Mouse (Mus musculus): ENCODE results near the gene Frmd4a.

Gene Frmd4a

GRCm38 (mm10) chr2:4550017-4550763 lies 532.7 kb downstream of the Frmd4a start:
- Histone ChIP-seq H3K4me3 (replicated peaks; ENCODE audit: low read length) (peak overlapping the region; percentile 45), H3K27me3 (ENCODE audit: insufficient read depth, low read length) (peaks cover 30% of the 10 kb centered on the region), H3K4me1 (replicated peaks; ENCODE audit: low read depth, low read length) (peaks cover 41% of the 10 kb centered on the region), H3K9me3 (ENCODE audit: low read length) (peaks cover 13% of the 10 kb centered on the region), H3K36me3 (ENCODE audit: insufficient read depth, low read length) (no peaks in the 10 kb centered on the region)
- TF ChIP-seq CTCF (conservative IDR thresholded peaks at IDR 0.05; ENCODE audit: low read length) (no peak), NANOG (IDR thresholded peaks at IDR 0.05; ENCODE audit: borderline replicate concordance, low read length) (peak; percentile 100), POU5F1 (IDR thresholded peaks at IDR 0.05; ENCODE audit: borderline replicate concordance, low read length) (no peak)

- TF ChIP-seq POU5F1 (IDR thresholded peaks at IDR 0.05; ENCODE audit: borderline replicate concordance, low read length), result no peak
- no peak for TF ChIP-seq CTCF (conservative IDR thresholded peaks at IDR 0.05; ENCODE audit: low read length)
- no peak for TF ChIP-seq NANOG (IDR thresholded peaks at IDR 0.05; ENCODE audit: borderline replicate concordance, low read length)
- peaks cover 53% of the 10 kb centered on the region for H3K4me1 ChIP-seq (replicated peaks; ENCODE audit: low read depth, low read length)
- H3K27me3 ChIP-seq (ENCODE audit: insufficient read depth, low read length), result peaks cover 41% of the 10 kb centered on the region
- H3K36me3 ChIP-seq (ENCODE audit: insufficient read depth, low read length), result no peaks in the 10 kb centered on the region
- H3K9me3 ChIP-seq (ENCODE audit: low read length), result peaks cover 13% of the 10 kb centered on the region
- no peak overlapping the region for H3K4me3 ChIP-seq (replicated peaks; ENCODE audit: low read length)
Measured at GRCm38 (mm10) chr2:4551438-4551837, 533.9 kb downstream of the Frmd4a start.

GRCm38 (mm10) chr2:4551866-4552265 lies 534.3 kb downstream of the Frmd4a start:
- Histone ChIP-seq H3K36me3 (ENCODE audit: insufficient read depth, low read length) (no peaks in the 10 kb centered on the region), H3K27me3 (ENCODE audit: insufficient read depth, low read length) (peaks cover 37% of the 10 kb centered on the region), H3K4me1 (replicated peaks; ENCODE audit: low read depth, low read length) (peaks cover 57% of the 10 kb centered on the region), H3K9me3 (ENCODE audit: low read length) (peaks cover 13% of the 10 kb centered on the region), H3K4me3 (replicated peaks; ENCODE audit: low read length) (no peak overlapping the region)
- TF ChIP-seq CTCF (conservative IDR thresholded peaks at IDR 0.05; ENCODE audit: low read length), result no peak
- no peak for TF ChIP-seq NANOG (IDR thresholded peaks at IDR 0.05; ENCODE audit: borderline replicate concordance, low read length)
- no peak for TF ChIP-seq POU5F1 (IDR thresholded peaks at IDR 0.05; ENCODE audit: borderline replicate concordance, low read length)

GRCm38 (mm10) chr2:4552486-4552885 lies 535.0 kb downstream of the Frmd4a start:
- peaks cover 13% of the 10 kb centered on the region for H3K9me3 ChIP-seq (ENCODE audit: low read length)
- TF ChIP-seq NANOG (IDR thresholded peaks at IDR 0.05; ENCODE audit: borderline replicate concordance, low read length) (no peak), CTCF (conservative IDR thresholded peaks at IDR 0.05; ENCODE audit: low read length) (no peak), POU5F1 (IDR thresholded peaks at IDR 0.05; ENCODE audit: borderline replicate concordance, low read length) (no peak)
- no peak overlapping the region for H3K4me3 ChIP-seq (replicated peaks; ENCODE audit: low read length)
- no peaks in the 10 kb centered on the region for H3K36me3 ChIP-seq (ENCODE audit: insufficient read depth, low read length)
- H3K4me1 ChIP-seq (replicated peaks; ENCODE audit: low read depth, low read length), result peaks cover 64% of the 10 kb centered on the region
- H3K27me3 ChIP-seq (ENCODE audit: insufficient read depth, low read length), result peaks cover 32% of the 10 kb centered on the region

GRCm38 (mm10) chr2:4555221-4555631 lies 537.7 kb downstream of the Frmd4a start:
- Histone ChIP-seq H3K4me1 (replicated peaks; ENCODE audit: low read depth, low read length) (peaks cover 68% of the 10 kb centered on the region), H3K9me3 (ENCODE audit: low read length) (peaks cover 13% of the 10 kb centered on the region), H3K4me3 (replicated peaks; ENCODE audit: low read length) (no peak overlapping the region), H3K27me3 (ENCODE audit: insufficient read depth, low read length) (peaks cover 23% of the 10 kb centered on the region), H3K36me3 (ENCODE audit: insufficient read depth, low read length) (no peaks in the 10 kb centered on the region)
- TF ChIP-seq CTCF (conservative IDR thresholded peaks at IDR 0.05; ENCODE audit: low read length) (no peak), NANOG (IDR thresholded peaks at IDR 0.05; ENCODE audit: borderline replicate concordance, low read length) (no peak), POU5F1 (IDR thresholded peaks at IDR 0.05; ENCODE audit: borderline replicate concordance, low read length) (no peak)

GRCm38 (mm10) chr2:4556188-4556587 lies 538.7 kb downstream of the Frmd4a start:
- H3K4me3 ChIP-seq (replicated peaks; ENCODE audit: low read length), result no peak overlapping the region
- H3K36me3 ChIP-seq (ENCODE audit: insufficient read depth, low read length), result no peaks in the 10 kb centered on the region
- H3K9me3 ChIP-seq (ENCODE audit: low read length), result peaks cover 11% of the 10 kb centered on the region
- H3K4me1 ChIP-seq (replicated peaks; ENCODE audit: low read depth, low read length), result peaks cover 67% of the 10 kb centered on the region
- peaks cover 23% of the 10 kb centered on the region for H3K27me3 ChIP-seq (ENCODE audit: insufficient read depth, low read length)
- TF ChIP-seq POU5F1 (IDR thresholded peaks at IDR 0.05; ENCODE audit: borderline replicate concordance, low read length), result no peak
- TF ChIP-seq CTCF (conservative IDR thresholded peaks at IDR 0.05; ENCODE audit: low read length), result no peak
- no peak for TF ChIP-seq NANOG (IDR thresholded peaks at IDR 0.05; ENCODE audit: borderline replicate concordance, low read length)

GRCm38 (mm10) chr2:4557028-4557427 lies 539.5 kb downstream of the Frmd4a start:
- no peak overlapping the region for H3K4me3 ChIP-seq (replicated peaks; ENCODE audit: low read length)

GRCm38 (mm10) chr2:4557466-4557865 lies 539.9 kb downstream of the Frmd4a start:
- H3K4me3 ChIP-seq (replicated peaks; ENCODE audit: low read length), result no peak overlapping the region
- TF ChIP-seq NANOG (IDR thresholded peaks at IDR 0.05; ENCODE audit: borderline replicate concordance, low read length) (no peak), POU5F1 (IDR thresholded peaks at IDR 0.05; ENCODE audit: borderline replicate concordance, low read length) (no peak), CTCF (conservative IDR thresholded peaks at IDR 0.05; ENCODE audit: low read length) (no peak)
- peaks cover 23% of the 10 kb centered on the region for H3K27me3 ChIP-seq (ENCODE audit: insufficient read depth, low read length)
- peaks cover 69% of the 10 kb centered on the region for H3K4me1 ChIP-seq (replicated peaks; ENCODE audit: low read depth, low read length)
- H3K36me3 ChIP-seq (ENCODE audit: insufficient read depth, low read length), result no peaks in the 10 kb centered on the region
- H3K9me3 ChIP-seq (ENCODE audit: low read length), result no peaks in the 10 kb centered on the region

More at GRCm38 (mm10) chr2:4557028-4557427, 539.5 kb downstream of the Frmd4a start:
- TF ChIP-seq NANOG (IDR thresholded peaks at IDR 0.05; ENCODE audit: borderline replicate concordance, low read length) (no peak), POU5F1 (IDR thresholded peaks at IDR 0.05; ENCODE audit: borderline replicate concordance, low read length) (no peak), CTCF (conservative IDR thresholded peaks at IDR 0.05; ENCODE audit: low read length) (no peak)
- Histone ChIP-seq H3K4me1 (replicated peaks; ENCODE audit: low read depth, low read length) (peaks cover 64% of the 10 kb centered on the region), H3K9me3 (ENCODE audit: low read length) (peaks cover 2% of the 10 kb centered on the region; the same call in 1 of the 2 replicates), H3K27me3 (ENCODE audit: insufficient read depth, low read length) (peaks cover 23% of the 10 kb centered on the region), H3K36me3 (ENCODE audit: insufficient read depth, low read length) (no peaks in the 10 kb centered on the region)
